Mouse (Mus musculus) lung, embryonic 16.5 days (tissue): ENCODE results near the gene Ipo7. TPM values are rescaled to one million over a fixed set of nuclear protein-coding genes. Genes with fewer than 3 reads are reported as not detected.
"Not testable (repeated sequence)": the region's sequence is repeated elsewhere in the genome, so short reads cannot be mapped to it uniquely, and the experiment has no call there.

Experiments
- ATAC-seq: fragments of 200-750 bp; cut with Nextera tagmentation; 2 replicates; pipeline ENCODE4 v1.8.0; 2017; ENCODE audit warnings: low read depth, mild to moderate bottlenecking, moderate library complexity
- H3K27ac ChIP-seq: fragments of 300-500 bp; sonication (generic); 2 replicates; pipeline ENCODE4 v1.5.1; 2014; ENCODE audit warnings: mild to moderate bottlenecking, control low read depth, low read length
- H3K27me3 ChIP-seq: fragments of 300-500 bp; sonication (generic); 2 replicates; pipeline ENCODE4 v1.6.1; 2014; ENCODE audit warnings: low read depth, low read length, mixed read lengths; ENCODE audit not compliant: control insufficient read depth, insufficient read depth
- H3K36me3 ChIP-seq: fragments of 300-500 bp; sonication (generic); 2 replicates; pipeline ENCODE4 v1.6.1; 2014; ENCODE audit warnings: low read length; ENCODE audit not compliant: control insufficient read depth, insufficient read depth
- H3K4me1 ChIP-seq: fragments of 300-500 bp; sonication (generic); replicated peaks from 2 replicates; pipeline ENCODE4 v1.6.1; 2014; ENCODE audit warnings: low read length, mixed read lengths; ENCODE audit not compliant: control insufficient read depth, insufficient read depth
- H3K4me2 ChIP-seq: fragments of 300-500 bp; sonication (generic); 2 replicates; pipeline ENCODE4 v1.6.1; 2014; ENCODE audit warnings: low read depth, low read length, control low read depth
- H3K4me3 ChIP-seq: fragments of 300-500 bp; sonication (generic); 2 replicates; pipeline ENCODE4 v1.5.1; 2014; ENCODE audit warnings: mild to moderate bottlenecking, low read length, control low read depth
- H3K9ac ChIP-seq: fragments of 300-500 bp; sonication (generic); 2 replicates; pipeline ENCODE4 v1.6.1; 2014; ENCODE audit warnings: low read length, control low read depth
- H3K9me3 ChIP-seq: fragments of 300-500 bp; sonication (generic); 2 replicates; pipeline ENCODE4 v1.6.1; 2016; ENCODE audit warnings: low read length; ENCODE audit not compliant: control insufficient read depth
- WGBS: fragments of 180-500 bp; shearing (Covaris S2); extraction: QIAGEN DNeasy Blood & Tissue Kit; methylation state at CpG from one replicate; pipeline ENCODE4 v1.1.7; 2014; 5-methylcytosine and 5-hydroxymethylcytosine counted together
- polyA plus RNA-seq: library from polyadenylated mRNA; unstranded; fragments of >200 nt; fragmentation: Nextera tagmentation; extraction: Ambion mirVana; gene quantifications from 2 replicates; pipeline ENCODE4 v1.2.1, GENCODE M21; 2015

Ipo7 gene
- polyA plus RNA-seq, 1 experiment from 2014 or later: 45.8 TPM

DNA sequence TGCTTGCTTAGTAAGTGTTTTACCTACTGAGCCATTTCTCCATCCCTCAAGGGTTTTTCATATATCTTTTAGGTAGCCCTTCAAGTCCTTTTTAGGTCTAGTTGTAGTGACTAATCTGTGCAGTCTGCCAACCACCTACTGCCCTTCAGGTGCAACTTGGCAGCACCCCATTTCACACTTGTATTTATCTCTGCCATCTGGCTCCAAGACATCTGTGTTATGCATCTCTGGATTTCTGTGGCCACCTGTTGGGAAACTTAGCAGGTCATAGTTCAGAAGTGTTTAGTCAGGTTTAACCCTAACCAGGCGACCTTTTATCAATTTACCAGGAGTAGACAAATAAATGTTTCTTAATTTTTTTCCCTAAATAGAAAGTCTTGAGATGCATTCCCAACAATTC is 6.7 kb upstream of the Ipo7 start:
- Histone ChIP-seq H3K4me1 (no peaks in the 10 kb centered on the region), H3K9me3 (no peaks in the 10 kb centered on the region), H3K36me3 (no peaks in the 10 kb centered on the region), H3K4me3 (no peak overlapping the region), H3K27ac (no peak overlapping the region), H3K4me2 (no peak overlapping the region), H3K27me3 (no peaks in the 10 kb centered on the region), H3K9ac (no peak overlapping the region)
- no peak for ATAC-seq
- 33% methylated on average over 1 of the region's 1 CpGs for WGBS

DNA sequence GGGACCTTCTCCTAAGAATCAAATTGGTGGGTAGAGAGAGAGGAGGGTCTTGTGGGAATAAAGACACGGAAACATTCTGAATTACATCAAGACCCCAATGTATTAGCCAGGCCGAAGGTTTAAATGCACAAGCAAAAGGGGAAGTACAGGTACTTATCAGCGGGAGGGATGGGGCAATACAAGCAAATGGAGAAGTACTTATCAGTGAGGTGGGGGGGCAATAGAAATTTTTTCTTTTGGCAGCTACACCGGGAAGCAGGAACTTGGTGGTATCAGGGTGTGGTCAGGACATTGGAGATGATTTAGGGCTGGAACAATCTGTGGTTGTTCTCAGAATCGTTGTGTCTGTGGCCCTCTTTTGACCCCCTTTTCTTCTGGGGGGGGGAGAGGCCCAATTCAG is 3.8 kb upstream of the Ipo7 start:
- H3K27me3 ChIP-seq: no peaks in the 10 kb centered on the region
- H3K27ac ChIP-seq: no peak overlapping the region
- no peak for ATAC-seq
- 76% methylated on average over 5 of the region's 5 CpGs for WGBS
- H3K36me3 ChIP-seq: no peaks in the 10 kb centered on the region
- H3K9ac ChIP-seq: no peak overlapping the region
- H3K4me2 ChIP-seq: no peak overlapping the region
- H3K9me3 ChIP-seq: no peaks in the 10 kb centered on the region
- no peak overlapping the region for H3K4me3 ChIP-seq
- no peaks in the 10 kb centered on the region; the same call in 1 of the 2 replicates for H3K4me1 ChIP-seq

DNA sequence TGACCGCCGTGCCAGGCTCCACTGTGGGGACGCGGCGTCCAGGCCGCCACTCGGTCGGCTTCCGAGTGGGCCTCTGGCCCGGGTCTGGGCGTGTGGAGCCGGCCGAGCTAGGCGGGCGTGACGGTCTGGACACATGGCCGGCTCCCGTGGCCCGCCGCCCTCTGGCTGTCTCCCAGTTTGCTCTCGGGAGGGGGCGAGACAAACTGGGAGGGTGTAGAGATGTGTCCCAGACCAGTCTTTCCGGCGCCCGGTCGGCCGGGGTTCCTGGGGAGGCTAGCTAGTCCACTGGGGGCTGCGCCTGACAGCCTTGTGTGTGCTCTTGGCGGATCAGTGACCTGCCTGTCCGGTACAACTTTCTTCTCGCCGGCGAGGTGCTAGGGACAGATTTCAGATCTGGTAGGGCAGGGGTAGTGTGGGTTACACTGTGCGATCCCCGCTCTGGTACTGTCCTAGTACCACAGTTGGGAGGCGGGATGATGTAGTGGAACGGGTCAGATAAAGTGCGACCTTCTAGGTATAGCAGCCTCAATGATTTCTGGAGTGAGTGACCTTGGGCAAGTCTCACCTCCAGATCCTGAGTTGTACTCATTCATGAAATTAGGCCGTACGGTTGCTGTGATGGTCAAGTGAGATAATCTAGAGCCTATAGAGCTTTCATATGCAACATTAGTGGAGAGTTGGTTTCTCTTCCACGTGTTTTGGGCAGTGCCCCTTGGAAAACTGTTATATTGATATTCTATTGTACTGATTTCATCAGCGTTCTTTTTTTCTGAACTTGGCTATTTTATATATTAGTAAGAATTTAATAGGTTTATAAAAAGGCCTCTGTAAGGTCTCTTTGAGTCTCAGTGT is 783 bp downstream of the Ipo7 start:
- H3K36me3 ChIP-seq: no peaks in the 10 kb centered on the region
- H3K27ac ChIP-seq: peak overlapping the region; percentile 82
- H3K4me1 ChIP-seq: peaks cover 4% of the 10 kb centered on the region; the same call in 1 of the 2 replicates

DNA sequence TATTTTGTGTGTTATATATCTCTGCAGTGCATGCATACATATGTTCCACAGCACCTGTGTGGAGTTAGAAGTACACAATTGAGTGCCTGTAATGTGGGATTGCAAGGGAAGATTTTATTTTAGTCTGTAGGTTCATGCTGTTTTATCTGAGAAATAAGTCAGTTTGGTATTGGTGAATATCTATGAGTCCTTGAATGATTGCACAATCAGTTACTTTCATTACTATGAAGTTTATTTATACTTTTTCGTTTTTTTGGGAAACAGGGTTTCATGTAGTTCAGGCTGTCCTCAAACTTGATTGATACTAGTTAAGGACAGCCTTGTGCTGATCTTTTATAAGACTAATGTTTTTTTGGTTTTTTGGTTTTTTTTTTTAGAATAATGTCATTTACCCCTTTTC is 5.5 kb downstream of the Ipo7 start:
- no peak overlapping the region for H3K4me3 ChIP-seq
- no peak overlapping the region for H3K27ac ChIP-seq
- no peaks in the 10 kb centered on the region for H3K36me3 ChIP-seq
- H3K4me1 ChIP-seq: peaks cover 4% of the 10 kb centered on the region; the same call in 1 of the 2 replicates
- H3K9me3 ChIP-seq: 0 out of 2 replicates have a peak, but pooled peaks cover 2% of the 10 kb centered on the region
- no peak for ATAC-seq
- 65% methylated on average over 1 of the region's 1 CpGs for WGBS
- H3K9ac ChIP-seq: no peak overlapping the region
- no peak overlapping the region for H3K4me2 ChIP-seq
- no peaks in the 10 kb centered on the region for H3K27me3 ChIP-seq

More for the DNA sequence above, 783 bp downstream of the Ipo7 start:
- H3K9me3 ChIP-seq: no peaks in the 10 kb centered on the region
- peak; percentile 82 for ATAC-seq
- H3K4me3 ChIP-seq: peak overlapping the region; percentile 100
- H3K4me2 ChIP-seq: peak overlapping the region; percentile 87
- no peaks in the 10 kb centered on the region for H3K27me3 ChIP-seq
- WGBS: under 1% methylated on average over 42 of the region's 42 CpGs
- H3K9ac ChIP-seq: peak overlapping the region; percentile 85

DNA sequence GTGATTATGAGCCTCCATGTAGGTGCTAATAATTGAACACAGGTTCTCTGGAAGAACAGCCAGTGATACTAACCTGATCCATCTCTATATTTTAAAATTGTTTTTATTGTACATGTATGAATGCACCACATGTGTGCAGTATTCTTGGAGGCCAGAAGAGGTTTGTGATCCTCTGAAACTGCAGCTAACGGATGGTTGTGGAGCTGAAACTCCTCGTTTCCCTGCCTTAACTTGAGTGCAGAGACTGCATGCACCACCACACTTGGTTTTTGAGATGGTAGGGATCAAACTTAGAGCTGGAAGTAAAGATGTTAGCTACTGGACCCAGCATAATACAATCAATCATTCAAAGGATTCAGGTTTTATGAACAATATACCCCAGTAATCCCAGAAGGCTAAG is 8.5 kb downstream of the Ipo7 start:
- H3K4me3 ChIP-seq: no peak overlapping the region
- no peaks in the 10 kb centered on the region for H3K4me1 ChIP-seq
- 0 out of 2 replicates have a peak, but pooled peaks cover 8% of the 10 kb centered on the region for H3K36me3 ChIP-seq
- H3K27ac ChIP-seq: no peak overlapping the region
- H3K9me3 ChIP-seq: 0 out of 2 replicates have a peak, but pooled peaks cover 2% of the 10 kb centered on the region
- no peak overlapping the region for H3K9ac ChIP-seq
- H3K4me2 ChIP-seq: no peak overlapping the region
- no peaks in the 10 kb centered on the region for H3K27me3 ChIP-seq
- WGBS: 69% methylated on average over 2 of the region's 2 CpGs
- ATAC-seq: no peak

DNA sequence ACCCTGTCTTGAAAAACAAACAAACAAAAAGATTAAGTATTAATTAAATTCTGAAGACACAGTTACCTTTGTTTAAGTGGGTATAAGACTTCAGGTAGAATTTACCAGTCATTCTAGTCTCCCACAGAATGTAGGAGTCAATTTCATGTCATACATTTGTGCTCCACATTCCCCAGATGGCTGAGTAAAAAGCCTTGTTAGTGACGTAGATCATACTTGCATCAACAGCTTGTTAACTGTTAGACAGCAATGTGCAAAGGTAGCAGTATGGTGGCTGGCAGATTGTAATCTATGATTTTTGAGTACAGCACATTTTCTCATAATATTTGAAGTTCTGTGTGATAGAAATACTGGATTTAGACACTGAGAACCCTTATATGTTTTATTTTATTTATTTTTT is 10.8 kb downstream of the Ipo7 start:
- WGBS: 75% methylated on average over 1 of the region's 1 CpGs
- Histone ChIP-seq H3K4me1 (no peaks in the 10 kb centered on the region), H3K9ac (no peak overlapping the region), H3K4me2 (no peak overlapping the region), H3K9me3 (0 out of 2 replicates have a peak, but pooled peaks cover 2% of the 10 kb centered on the region), H3K27ac (no peak overlapping the region), H3K27me3 (no peaks in the 10 kb centered on the region), H3K4me3 (no peak overlapping the region), H3K36me3 (peaks cover 20% of the 10 kb centered on the region)
- ATAC-seq: no peak

DNA sequence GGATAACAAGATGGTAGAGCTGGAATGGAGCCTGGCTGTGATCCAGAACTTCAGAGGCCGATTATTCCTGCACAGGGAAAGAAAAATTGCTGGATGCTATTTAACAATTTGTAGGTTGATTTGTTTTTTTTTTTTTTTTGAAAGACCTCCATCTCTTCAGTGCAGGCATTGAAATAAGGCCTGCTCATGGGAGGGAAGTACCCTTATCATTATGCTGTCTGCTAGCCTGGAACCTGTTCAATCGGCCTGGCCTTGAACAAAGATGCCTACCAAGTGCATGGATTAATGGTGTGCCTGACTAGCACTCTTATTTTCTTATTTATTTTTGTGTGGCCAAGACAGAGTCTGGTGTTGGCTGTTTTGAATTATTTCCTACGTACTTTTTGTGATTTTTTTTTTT is 12.3 kb downstream of the Ipo7 start:
- no peaks in the 10 kb centered on the region for H3K4me1 ChIP-seq
- no peak overlapping the region for H3K9ac ChIP-seq
- no peak for ATAC-seq
- H3K27ac ChIP-seq: no peak overlapping the region
- peaks cover 22% of the 10 kb centered on the region for H3K36me3 ChIP-seq
- H3K4me2 ChIP-seq: no peak overlapping the region
- H3K4me3 ChIP-seq: no peak overlapping the region
- WGBS: 72% methylated on average over 3 of the region's 3 CpGs
- H3K9me3 ChIP-seq: no peaks in the 10 kb centered on the region
- H3K27me3 ChIP-seq: no peaks in the 10 kb centered on the region

DNA sequence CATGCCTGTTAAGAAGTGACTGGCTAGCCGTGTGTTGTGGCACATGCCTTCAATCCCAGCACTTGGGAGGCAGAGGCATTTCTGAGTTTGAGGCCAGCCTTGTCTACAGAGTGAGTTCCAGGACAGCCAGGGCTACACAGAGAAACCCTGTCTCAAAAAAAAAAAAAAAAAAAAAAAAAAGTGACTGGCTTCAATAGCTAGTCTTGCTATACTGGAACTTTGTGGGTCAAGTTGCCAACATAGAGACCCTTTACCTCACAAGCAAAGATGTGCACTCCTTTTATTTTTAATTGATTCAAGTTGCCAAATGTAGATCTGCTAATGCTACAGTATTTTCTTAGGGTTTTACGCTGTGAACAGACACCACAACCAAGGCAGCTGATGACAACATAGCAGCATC is 39.6 kb downstream of the Ipo7 start:
- WGBS: 87% methylated on average over 2 of the region's 2 CpGs
- H3K4me2 ChIP-seq, H3K27me3 ChIP-seq, H3K4me1 ChIP-seq, H3K4me3 ChIP-seq, H3K9me3 ChIP-seq, H3K9ac ChIP-seq, ATAC-seq, H3K27ac ChIP-seq: not testable (repeated sequence)
- peaks cover 23% of the 10 kb centered on the region for H3K36me3 ChIP-seq

DNA sequence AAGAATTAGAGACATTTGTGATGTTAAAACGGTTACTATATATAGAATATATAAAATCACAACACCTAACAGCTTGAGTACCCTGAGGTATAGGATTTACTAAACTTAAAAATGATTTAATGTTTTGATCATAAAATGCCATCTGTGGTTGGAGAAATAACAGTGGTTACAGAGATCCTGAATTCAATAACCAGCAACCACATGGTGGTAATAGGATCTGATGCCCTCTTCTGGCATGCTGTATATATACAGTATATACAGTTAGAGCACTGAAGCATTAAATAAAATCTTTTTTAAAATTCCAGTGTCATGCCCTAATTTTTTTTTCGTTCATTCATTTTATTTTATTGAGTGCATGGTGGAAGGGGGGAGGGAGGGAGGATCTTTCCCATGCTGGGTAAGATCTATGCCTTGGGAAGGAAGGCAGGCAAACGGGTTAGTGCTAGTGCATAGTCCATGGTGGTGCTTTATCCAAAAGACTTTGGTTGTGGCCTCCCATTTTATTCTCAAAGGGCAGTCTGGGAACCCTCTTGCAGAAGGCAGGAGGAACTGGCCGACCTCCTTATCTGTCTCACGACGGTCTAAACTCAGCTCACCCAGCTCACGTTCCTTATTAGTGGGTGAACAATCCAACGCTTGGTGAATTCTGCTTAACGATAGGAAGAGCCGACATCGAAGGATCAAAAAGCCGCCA is 41.2 kb downstream of the Ipo7 start:
- Histone ChIP-seq H3K27me3 (no peaks in the 10 kb centered on the region), H3K36me3 (peaks cover 14% of the 10 kb centered on the region), H3K27ac (no peak overlapping the region), H3K4me1 (peaks cover 14% of the 10 kb centered on the region), H3K4me3 (no peak overlapping the region), H3K9ac (no peak overlapping the region; the same call in 1 of the 2 replicates), H3K9me3 (no peaks in the 10 kb centered on the region), H3K4me2 (no peak overlapping the region)
- 80% methylated on average over 12 of the region's 12 CpGs for WGBS
- ATAC-seq: no peak
